Mouse (Mus musculus): ENCODE measurements around the gene Cldn7. TPM values are rescaled to one million over a fixed set of nuclear protein-coding genes. Genes with fewer than 3 reads are reported as not detected.

Cldn7 gene
- polyA plus RNA-seq, 1 experiment from 2014 or later, result 13.1 TPM

GRCm38 (mm10) chr11:69982225-69982624, 17.6 kb downstream of the Cldn7 start, which contains the start of gene Elp5:
Elp5 (minus strand) TSS chr11:69982517.
- Histone ChIP-seq H3K27ac (peak within 1 kb of the TSS; percentile 99), H3K9ac (peak within 1 kb of the TSS; percentile 93), H3K36me3 (peaks cover 49% of the 10 kb centered on the region), H3K4me2 (peak within 1 kb of the TSS; percentile 73), H3K4me3 (peak within 1 kb of the TSS; percentile 90), H3K9me3 (no peaks in the 10 kb centered on the region), H3K27me3 (no peaks in the 10 kb centered on the region), H3K4me1 (peaks cover 23% of the 10 kb centered on the region)
- ATAC-seq (ENCODE audit: insufficient number of reproducible peaks, low FRiP score, low TSS enrichment, low read depth), result no peak
- WGBS, result 58% methylated on average over 8 of the region's 8 CpGs

- Histone ChIP-seq H3K4me2 (peak overlapping the region; percentile 73), H3K27me3 (no peaks in the 10 kb centered on the region), H3K9ac (peak overlapping the region; percentile 93), H3K4me3 (peak overlapping the region; percentile 90), H3K27ac (no peak overlapping the region), H3K9me3 (no peaks in the 10 kb centered on the region), H3K36me3 (peaks cover 51% of the 10 kb centered on the region), H3K4me1 (peaks cover 23% of the 10 kb centered on the region)
- ATAC-seq (ENCODE audit: insufficient number of reproducible peaks, low FRiP score, low TSS enrichment, low read depth), result no peak
- 32% methylated on average over 5 of the region's 5 CpGs for WGBS
Observed at GRCm38 (mm10) chr11:69982877-69983276, 18.3 kb downstream of the Cldn7 start.

GRCm38 (mm10) chr11:69983377-69983776, 18.8 kb downstream of the Cldn7 start:
- Histone ChIP-seq H3K4me2 (peak overlapping the region; percentile 73), H3K9ac (no peak overlapping the region), H3K9me3 (no peaks in the 10 kb centered on the region), H3K4me3 (peak overlapping the region; percentile 90; the same call in 1 of the 2 replicates), H3K27ac (0 out of 2 replicates have a peak overlapping the region, but pooled peaks have one; percentile 4), H3K36me3 (peaks cover 51% of the 10 kb centered on the region), H3K4me1 (peaks cover 23% of the 10 kb centered on the region), H3K27me3 (no peaks in the 10 kb centered on the region)
- WGBS, result 82% methylated on average over 4 of the region's 4 CpGs
- no peak for ATAC-seq (ENCODE audit: insufficient number of reproducible peaks, low FRiP score, low TSS enrichment, low read depth)

DNA sequence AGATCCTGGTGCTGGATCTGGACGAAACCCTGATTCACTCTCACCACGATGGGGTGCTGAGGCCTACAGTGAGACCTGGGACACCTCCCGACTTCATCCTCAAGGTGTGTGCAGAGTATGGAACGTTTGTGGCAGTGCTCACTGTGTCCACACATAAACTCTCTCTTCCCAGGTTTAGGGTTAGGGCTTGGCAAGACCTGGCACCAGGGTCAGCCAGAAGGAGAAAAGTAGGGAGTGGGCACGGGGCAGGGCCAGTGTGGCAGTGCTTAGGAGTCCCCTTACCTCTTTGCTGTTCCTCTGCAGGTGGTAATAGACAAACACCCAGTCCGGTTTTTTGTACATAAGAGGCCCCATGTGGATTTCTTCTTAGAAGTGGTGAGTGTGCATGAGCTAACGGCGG, 19.9 kb downstream of the Cldn7 start:
- Histone ChIP-seq H3K9me3 (no peaks in the 10 kb centered on the region), H3K4me2 (no peak overlapping the region), H3K27me3 (no peaks in the 10 kb centered on the region), H3K27ac (no peak overlapping the region), H3K4me1 (peaks cover 21% of the 10 kb centered on the region), H3K4me3 (no peak overlapping the region), H3K9ac (no peak overlapping the region), H3K36me3 (peaks cover 57% of the 10 kb centered on the region)
- 90% methylated on average over 8 of the region's 8 CpGs for WGBS
- no peak for ATAC-seq (ENCODE audit: insufficient number of reproducible peaks, low FRiP score, low TSS enrichment, low read depth)

DNA sequence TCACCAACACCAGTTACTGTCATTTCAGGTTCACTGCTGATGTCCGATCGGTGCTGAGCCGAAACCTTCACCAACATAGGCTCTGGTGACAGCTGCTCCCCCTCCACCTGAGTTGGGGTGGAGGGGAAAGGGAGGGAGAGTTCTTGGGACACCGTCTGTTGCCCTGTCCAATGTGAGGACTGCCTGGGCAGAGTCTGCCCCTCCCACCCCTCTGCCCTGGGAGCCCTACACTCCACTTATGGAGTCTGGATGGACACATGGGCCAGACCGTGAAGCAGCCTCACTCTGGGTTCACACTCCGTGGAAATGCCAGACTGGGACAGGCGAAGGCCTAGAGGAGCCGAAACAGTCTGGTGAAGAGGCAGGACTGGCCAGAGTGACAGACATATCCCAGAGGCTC, 25.4 kb downstream of the Cldn7 start:
- ATAC-seq (ENCODE audit: insufficient number of reproducible peaks, low FRiP score, low TSS enrichment, low read depth), result no peak
- H3K9ac ChIP-seq, result no peak overlapping the region
- H3K27me3 ChIP-seq, result no peaks in the 10 kb centered on the region
- H3K36me3 ChIP-seq, result peaks cover 67% of the 10 kb centered on the region
- peaks cover 22% of the 10 kb centered on the region for H3K4me1 ChIP-seq
- H3K9me3 ChIP-seq, result no peaks in the 10 kb centered on the region
- no peak overlapping the region for H3K4me3 ChIP-seq
- peak overlapping the region; percentile 97 for H3K27ac ChIP-seq
- H3K4me2 ChIP-seq, result no peak overlapping the region
- WGBS, result 85% methylated on average over 8 of the region's 8 CpGs

GRCm38 (mm10) chr11:69990850-69991691, 26.5 kb downstream of the Cldn7 start, which contains the start of gene Gabarap:
Gabarap (plus strand) TSS chr11:69991143.
- Histone ChIP-seq H3K36me3 (peaks cover 60% of the 10 kb centered on the region), H3K4me1 (peaks cover 22% of the 10 kb centered on the region), H3K9ac (peak within 1 kb of the TSS; percentile 85), H3K27ac (peak within 1 kb of the TSS; percentile 97), H3K9me3 (no peaks in the 10 kb centered on the region), H3K27me3 (no peaks in the 10 kb centered on the region), H3K4me3 (peak within 1 kb of the TSS; percentile 78), H3K4me2 (peak within 1 kb of the TSS; percentile 78)
- ATAC-seq (ENCODE audit: insufficient number of reproducible peaks, low FRiP score, low TSS enrichment, low read depth), result peak; percentile 74
- under 1% methylated on average over 40 of the region's 40 CpGs for WGBS

DNA sequence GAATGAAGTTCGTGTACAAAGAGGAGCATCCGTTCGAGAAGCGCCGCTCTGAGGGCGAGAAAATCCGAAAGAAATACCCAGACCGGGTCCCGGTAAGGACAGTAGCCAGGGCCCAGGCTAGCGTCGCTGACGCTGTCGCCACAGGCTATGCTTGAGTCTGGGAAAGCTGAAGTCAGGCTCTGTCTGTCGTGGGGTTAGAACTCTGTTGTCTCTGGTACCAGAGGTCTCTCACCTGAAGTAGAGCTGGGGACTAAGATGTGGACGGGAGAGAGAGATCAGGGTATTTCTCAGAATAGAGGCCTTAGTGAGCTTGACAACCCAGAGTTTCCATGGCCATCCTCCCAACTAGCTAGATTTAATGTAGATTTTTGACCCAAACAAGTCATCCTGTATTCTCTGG, 27.1 kb downstream of the Cldn7 start:
- H3K4me3 ChIP-seq, result peak overlapping the region; percentile 78
- under 1% methylated on average over 15 of the region's 15 CpGs for WGBS
- H3K4me1 ChIP-seq, result peaks cover 22% of the 10 kb centered on the region
- H3K27me3 ChIP-seq, result no peaks in the 10 kb centered on the region
- peak overlapping the region; percentile 85 for H3K9ac ChIP-seq
- peak; percentile 25; the same call in 1 of the 2 replicates for ATAC-seq (ENCODE audit: insufficient number of reproducible peaks, low FRiP score, low TSS enrichment, low read depth)
- H3K27ac ChIP-seq, result peak overlapping the region; percentile 97
- H3K36me3 ChIP-seq, result peaks cover 54% of the 10 kb centered on the region
- H3K9me3 ChIP-seq, result no peaks in the 10 kb centered on the region
- H3K4me2 ChIP-seq, result peak overlapping the region; percentile 78

GRCm38 (mm10) chr11:69992396-69992795, 27.8 kb downstream of the Cldn7 start:
- ATAC-seq (ENCODE audit: insufficient number of reproducible peaks, low FRiP score, low TSS enrichment, low read depth), result no peak
- 77% methylated on average over 10 of the region's 10 CpGs for WGBS
- Histone ChIP-seq H3K4me1 (peaks cover 26% of the 10 kb centered on the region), H3K27ac (peak overlapping the region; percentile 18; the same call in 1 of the 2 replicates), H3K4me3 (peak overlapping the region; percentile 78), H3K36me3 (peaks cover 47% of the 10 kb centered on the region), H3K9ac (peak overlapping the region; percentile 7; the same call in 1 of the 2 replicates), H3K27me3 (no peaks in the 10 kb centered on the region), H3K4me2 (peak overlapping the region; percentile 78), H3K9me3 (no peaks in the 10 kb centered on the region)

- no peaks in the 10 kb centered on the region for H3K27me3 ChIP-seq
- 81% methylated on average over 3 of the region's 3 CpGs for WGBS
- H3K36me3 ChIP-seq, result peaks cover 42% of the 10 kb centered on the region
- H3K4me3 ChIP-seq, result peak overlapping the region; percentile 78
- H3K9me3 ChIP-seq, result no peaks in the 10 kb centered on the region
- H3K4me1 ChIP-seq, result peaks cover 31% of the 10 kb centered on the region
- ATAC-seq (ENCODE audit: insufficient number of reproducible peaks, low FRiP score, low TSS enrichment, low read depth), result no peak
- H3K27ac ChIP-seq, result no peak overlapping the region
- peak overlapping the region; percentile 78 for H3K4me2 ChIP-seq
- H3K9ac ChIP-seq, result no peak overlapping the region
Observed at GRCm38 (mm10) chr11:69992932-69993331, 28.4 kb downstream of the Cldn7 start.

- Histone ChIP-seq H3K27me3 (no peaks in the 10 kb centered on the region), H3K36me3 (peaks cover 41% of the 10 kb centered on the region), H3K9me3 (no peaks in the 10 kb centered on the region), H3K9ac (no peak overlapping the region), H3K27ac (no peak overlapping the region), H3K4me2 (peak overlapping the region; percentile 32; the same call in 1 of the 2 replicates), H3K4me1 (peaks cover 44% of the 10 kb centered on the region), H3K4me3 (peak overlapping the region; percentile 90; the same call in 1 of the 2 replicates)
- 79% methylated on average over 11 of the region's 11 CpGs for WGBS
- ATAC-seq (ENCODE audit: insufficient number of reproducible peaks, low FRiP score, low TSS enrichment, low read depth), result no peak
Observed at GRCm38 (mm10) chr11:69994401-69995090, 30.0 kb downstream of the Cldn7 start.

- under 1% methylated on average over 36 of the region's 36 CpGs for WGBS
Observed at GRCm38 (mm10) chr11:69995391-69995960, 30.9 kb downstream of the Cldn7 start, which contains the start of gene Phf23. Phf23 (plus strand) TSS chr11:69995777.

More at GRCm38 (mm10) chr11:69995391-69995960, 30.9 kb downstream of the Cldn7 start, which contains the start of gene Phf23:
- peaks cover 43% of the 10 kb centered on the region for H3K4me1 ChIP-seq
- H3K36me3 ChIP-seq, result peaks cover 38% of the 10 kb centered on the region
- ATAC-seq (ENCODE audit: insufficient number of reproducible peaks, low FRiP score, low TSS enrichment, low read depth), result peak; percentile 86
- H3K4me3 ChIP-seq, result peak within 1 kb of the TSS; percentile 90
- H3K27me3 ChIP-seq, result no peaks in the 10 kb centered on the region
- H3K27ac ChIP-seq, result peak within 1 kb of the TSS; percentile 99
- peak within 1 kb of the TSS; percentile 93 for H3K9ac ChIP-seq
- H3K9me3 ChIP-seq, result no peaks in the 10 kb centered on the region
- H3K4me2 ChIP-seq, result peak within 1 kb of the TSS; percentile 49

All from limb, embryonic 15.5 days (tissue).